Mouse (Mus musculus): ENCODE measurements around the gene Npb.

Npb gene

DNA sequence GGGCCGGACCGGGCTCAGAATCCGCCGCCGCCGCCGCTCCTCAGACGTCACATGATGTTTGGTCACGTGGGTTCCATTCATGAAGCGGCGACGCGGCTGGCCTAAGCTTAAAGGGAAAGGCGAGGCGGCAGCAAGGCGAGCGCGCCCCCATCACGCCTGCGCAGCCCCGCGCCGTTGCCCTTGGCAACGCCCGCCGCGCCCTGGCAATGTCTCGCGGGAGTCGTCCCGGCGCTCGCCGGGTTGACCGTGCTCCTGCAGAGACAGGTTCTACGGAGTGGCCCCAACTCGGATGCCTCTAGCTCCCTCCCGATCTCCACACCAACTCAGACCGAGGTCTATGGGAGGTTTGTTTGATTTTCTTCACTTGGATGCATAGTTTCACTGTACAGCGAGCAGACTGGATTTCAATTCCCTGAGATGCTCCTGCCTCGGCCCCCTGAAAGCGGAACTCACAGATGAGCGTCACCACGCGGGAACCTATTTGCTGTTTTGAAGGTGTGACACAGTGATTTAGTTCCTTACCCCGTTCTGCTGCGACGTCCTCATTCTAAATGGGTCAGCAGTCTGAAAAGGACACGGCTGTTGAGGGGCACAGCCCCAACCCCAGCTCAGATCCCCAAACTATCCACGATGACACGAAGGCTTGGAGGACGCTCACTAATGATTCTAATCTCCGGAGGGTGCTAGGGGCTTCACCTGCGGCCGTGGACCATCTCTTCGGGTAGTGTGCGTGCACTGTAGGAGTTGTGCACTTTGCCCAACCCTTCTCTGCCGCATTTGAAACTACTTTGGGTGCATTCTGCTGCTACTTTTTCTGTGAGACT, 25.5 kb downstream of the Npb start, which contains the start of gene Mafg:
Mafg (minus strand) TSS at position 81 of the 824 bp plus-strand sequence.
- DNase-seq: peak; percentile 93

DNA sequence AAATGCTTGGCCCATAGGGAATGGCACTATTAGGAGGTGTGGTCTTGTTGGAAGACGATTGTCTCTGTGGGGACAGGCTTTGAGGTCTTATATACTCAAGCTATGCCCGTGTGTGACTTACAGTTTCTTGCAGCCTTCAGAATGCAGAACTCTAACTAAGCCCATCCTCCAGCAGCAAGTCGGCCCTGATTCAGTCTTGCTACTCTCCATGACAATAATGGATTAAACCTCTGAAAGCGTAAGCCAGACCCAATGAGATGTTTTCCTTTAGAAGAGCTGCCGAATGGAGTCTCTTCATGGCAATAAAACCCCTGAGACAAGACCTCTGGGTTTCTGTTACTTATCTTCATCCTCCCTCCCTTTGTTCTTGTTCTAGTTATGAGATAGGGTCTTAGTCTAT, 26.5 kb downstream of the Npb start:
- no peak for DNase-seq

DNA sequence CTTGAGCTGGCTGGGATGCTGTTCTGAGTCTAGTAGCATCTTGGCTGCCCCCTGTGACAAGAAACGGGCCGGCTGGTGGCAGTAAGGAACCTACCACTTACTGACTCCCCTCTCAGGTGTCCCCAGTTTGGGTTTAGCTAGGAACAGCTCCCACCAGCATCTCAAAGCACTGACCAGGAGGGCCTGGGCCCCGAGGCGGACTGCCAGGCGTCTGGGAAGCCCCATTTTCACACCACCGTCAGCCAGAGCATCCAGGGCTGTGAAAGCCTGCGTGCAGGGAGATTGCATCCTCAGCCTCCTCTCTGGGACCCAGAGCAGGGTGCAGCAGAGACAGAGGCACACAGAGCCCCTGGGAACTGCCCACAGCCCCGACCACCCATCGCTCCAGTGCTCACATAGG, 33.0 kb downstream of the Npb start:
- DNase-seq: no peak

DNA sequence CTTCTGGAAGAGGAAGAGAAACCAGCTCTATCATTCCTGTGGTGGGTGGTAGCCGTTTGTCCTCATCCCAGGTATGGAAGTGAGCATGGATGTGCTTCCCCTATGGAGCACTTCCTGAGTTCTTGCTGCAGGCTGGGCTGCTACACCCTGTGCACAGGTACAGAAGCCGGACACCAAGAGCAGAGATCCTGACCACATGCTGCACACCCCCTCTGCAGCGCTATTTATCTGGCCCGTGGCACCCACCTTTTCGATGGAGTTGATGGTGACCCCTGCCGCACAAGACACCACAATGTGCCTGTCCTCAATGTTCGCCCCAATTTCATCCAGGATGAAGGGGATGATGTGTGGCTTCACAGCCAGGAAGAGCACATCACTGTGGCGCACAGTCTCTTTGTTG, 33.6 kb downstream of the Npb start:
- DNase-seq: no peak

DNA sequence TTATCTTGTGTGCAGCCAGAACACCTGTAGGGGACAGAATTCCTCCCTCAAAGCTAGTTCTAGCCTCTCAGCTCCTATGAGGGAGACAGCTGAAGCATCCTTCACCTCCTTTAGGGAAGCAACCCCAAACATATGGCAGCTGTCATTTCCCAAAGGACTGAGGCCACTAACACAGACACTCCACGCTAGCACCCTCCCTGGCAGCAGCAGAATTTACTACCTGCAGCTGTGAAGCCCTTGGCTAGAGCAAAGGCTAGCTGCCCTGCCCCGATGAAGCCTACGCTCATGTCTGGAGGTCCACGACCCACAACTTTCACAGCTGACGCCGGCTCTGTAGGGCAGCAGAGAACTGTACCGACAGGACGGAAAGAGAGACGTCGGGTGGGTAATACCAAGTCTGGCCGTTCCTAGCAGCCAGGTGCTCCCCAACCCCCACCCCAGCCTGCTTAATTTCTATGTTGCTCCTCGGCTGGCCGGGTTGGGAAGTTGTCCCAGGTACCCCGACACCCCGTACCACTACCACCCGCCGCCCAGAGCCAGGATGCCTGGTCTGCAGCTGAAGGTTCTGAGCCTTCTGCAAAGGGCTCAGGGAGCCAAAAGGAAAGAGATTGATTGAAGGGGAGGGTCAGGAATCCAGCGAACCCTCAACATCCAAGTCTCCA, 34.8 kb downstream of the Npb start:
- DNase-seq: no peak

DNA sequence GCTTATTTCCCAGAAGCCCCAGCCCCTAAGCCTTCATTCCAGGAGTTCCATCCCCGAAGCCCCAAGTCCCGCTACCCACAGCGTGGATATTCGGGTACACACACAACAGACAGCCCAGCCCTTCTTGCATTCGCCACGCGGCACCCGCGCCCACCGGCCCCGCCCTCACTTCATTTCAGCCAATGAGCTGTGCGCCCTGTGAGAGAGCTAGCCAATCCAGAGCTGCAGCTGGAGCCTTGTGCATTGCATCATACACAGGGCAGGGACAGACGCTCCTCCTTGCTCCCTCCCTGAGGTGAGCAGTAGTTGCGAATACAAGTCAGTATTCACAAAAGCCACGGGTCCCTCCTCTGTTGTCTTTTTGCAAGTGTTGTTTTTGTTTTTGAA, 35.3 kb downstream of the Npb start, which contains the start of gene Pycr1:
Pycr1 (minus strand) TSS at position 169 of the 387 bp plus-strand sequence.
- DNase-seq: peak; percentile 91

DNA sequence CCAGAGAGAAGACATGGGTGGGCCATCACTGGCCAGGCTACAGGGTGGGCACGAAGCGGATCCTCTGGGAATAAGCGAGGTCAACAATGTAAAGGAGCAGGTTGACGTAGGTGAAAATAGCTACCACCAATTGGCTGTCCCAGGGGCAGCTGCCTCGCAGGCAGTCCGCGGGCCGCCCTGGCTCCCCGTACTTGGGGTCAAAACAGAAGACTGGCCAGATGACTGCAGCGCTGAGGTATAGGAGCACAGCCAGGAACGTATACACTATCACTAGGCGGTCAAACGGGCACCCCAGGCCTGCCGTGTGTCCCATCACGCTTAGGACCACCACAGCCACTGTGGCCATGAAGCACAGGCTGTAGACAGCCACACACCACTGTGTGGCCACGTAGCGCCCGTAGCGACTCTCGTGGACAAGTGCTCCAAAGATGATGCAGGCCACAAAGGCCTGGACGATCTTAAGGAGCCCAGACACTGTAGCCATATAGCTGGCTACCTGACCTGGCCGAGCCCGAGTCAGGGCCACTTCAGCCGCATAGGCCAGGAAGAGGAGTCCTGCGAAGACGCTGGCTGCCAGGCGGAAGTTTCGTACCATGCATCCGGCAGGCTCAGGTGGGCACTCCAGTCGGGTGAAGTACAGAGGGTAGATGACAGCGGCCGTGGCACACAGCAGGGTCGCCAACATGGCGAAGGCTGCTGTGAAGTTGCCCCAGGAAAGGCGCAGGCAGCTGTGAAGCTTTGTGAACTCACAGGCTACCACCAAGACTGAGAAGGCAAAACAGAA, 39.0 kb downstream of the Npb start:
- DNase-seq: no peak

DNA sequence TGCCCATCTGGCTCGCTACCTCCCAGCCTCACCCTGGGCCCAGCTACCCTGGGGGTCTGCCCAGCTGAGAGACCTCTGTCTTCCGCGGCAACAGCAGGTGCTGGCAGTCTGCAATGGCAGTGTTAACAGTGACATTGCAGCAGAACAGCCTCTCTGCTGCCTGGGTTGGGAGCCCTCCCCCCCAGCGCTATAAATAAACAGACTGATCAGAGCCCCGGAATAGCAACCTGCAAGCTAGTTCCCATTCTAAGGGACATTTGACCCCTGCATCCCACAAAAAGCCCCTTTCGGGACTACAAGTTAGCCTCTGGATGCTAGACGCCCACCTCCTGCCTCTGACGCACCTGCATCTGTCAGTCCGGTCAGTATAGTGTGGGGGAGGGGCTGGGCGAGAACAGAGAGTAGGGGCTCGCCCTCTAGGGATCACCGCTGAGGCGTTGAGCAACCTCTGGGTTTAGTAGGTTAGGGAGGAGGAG, 39.8 kb downstream of the Npb start, which contains the start of gene Myadml2:
Myadml2 (minus strand) TSS at position 158 of the 476 bp plus-strand sequence.
- DNase-seq: peak; percentile 68

DNA sequence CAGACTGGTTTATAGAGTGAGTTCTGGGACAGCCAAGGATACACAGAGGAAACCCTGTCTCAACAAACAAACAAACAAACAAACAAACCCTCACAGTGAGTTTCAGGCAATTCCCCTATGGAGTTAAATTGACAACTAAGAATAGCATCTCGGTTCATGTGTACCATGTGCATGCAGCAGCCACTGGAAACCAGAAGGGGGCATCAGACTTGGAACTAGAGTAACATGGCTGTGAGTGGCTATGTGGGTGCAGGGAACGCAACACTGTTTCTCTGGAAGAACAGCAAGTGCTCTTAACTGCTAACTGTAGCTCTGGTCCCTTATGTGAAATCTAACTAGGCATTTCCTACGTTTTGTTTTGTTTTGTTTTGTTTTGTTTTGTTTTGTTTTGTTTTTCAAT, 43.6 kb downstream of the Npb start:
- DNase-seq: no peak

DNA sequence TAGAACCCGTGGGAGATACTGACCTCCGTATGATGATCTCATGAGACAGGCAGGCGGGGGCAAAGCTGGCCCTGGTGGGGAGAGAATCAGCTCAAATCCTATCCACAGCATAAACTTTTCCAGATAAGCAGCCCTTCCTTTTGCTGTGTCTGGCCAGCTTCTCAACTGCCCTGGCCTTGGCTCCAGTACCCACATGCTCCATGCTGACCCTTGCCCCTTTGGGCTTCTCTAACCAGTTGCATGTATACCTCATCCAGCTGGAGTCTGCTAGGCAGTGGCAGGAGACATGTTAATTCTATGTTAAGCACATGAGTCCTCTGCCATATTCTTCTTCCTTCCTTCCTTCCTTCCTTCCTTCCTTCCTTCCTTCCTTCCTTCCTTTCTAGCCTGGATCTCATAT, 46.5 kb downstream of the Npb start:
- no peak for DNase-seq

DNA sequence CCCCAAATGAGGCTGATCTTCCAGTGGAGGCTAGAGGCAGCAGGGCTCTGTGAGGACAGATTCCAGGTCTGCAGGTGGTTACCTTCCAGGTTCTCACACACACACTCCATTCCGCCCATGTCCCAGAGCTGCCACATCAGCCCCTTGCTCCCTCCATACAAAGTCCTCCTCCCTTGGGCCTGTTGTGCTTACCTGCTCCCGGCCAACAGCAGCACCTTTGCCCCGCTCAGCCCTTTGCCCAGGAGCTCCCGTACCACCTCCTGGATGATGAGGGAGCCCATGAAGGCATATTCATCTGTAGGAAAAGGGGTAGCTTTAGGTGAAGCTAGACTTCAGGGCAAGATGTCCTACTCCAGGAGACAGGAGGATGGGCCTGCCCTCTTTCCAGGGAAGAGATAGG, 49.0 kb downstream of the Npb start:
- no peak for DNase-seq

Data from cerebellum, adult 11-12 months (tissue).